Mouse (Mus musculus) forebrain, postnatal 0 days (tissue): ENCODE measurements around the gene Cebpzos. TPM values are rescaled to one million over a fixed set of nuclear protein-coding genes. Genes with fewer than 3 reads are reported as not detected.

Experiments
- ATAC-seq: fragments of 200-750 bp; cut with Nextera tagmentation; 2 replicates; pipeline ENCODE4 v1.8.0; 2017; ENCODE audit warnings: mild to moderate bottlenecking, moderate library complexity
- DNase-seq: peaks from one replicate; pipeline ENCODE4 v3.0.0-alpha.2; 2015
- H3K27ac ChIP-seq: fragments of 300-500 bp; sonication (generic); 2 replicates; pipeline ENCODE4 v1.5.1; 2014; ENCODE audit warnings: low read depth, mild to moderate bottlenecking, antibody characterized with exemption, low read length, moderate library complexity, mixed read lengths
- H3K27me3 ChIP-seq: fragments of 300-500 bp; sonication (generic); 2 replicates; pipeline ENCODE4 v1.6.1; 2014; ENCODE audit warnings: mild to moderate bottlenecking, low read length, mixed read lengths; ENCODE audit not compliant: insufficient read depth
- H3K36me3 ChIP-seq: fragments of 300-500 bp; sonication (generic); 2 replicates; pipeline ENCODE4 v1.6.1; 2014; ENCODE audit warnings: mild to moderate bottlenecking, moderate library complexity; ENCODE audit not compliant: insufficient read depth
- H3K4me1 ChIP-seq: fragments of 300-500 bp; sonication (generic); 2 replicates; pipeline ENCODE4 v1.6.1; 2014; ENCODE audit warnings: antibody characterized with exemption; ENCODE audit not compliant: insufficient read depth
- H3K4me2 ChIP-seq: fragments of 300-500 bp; sonication (generic); 2 replicates; pipeline ENCODE4 v1.6.1; 2014; ENCODE audit warnings: low read depth, mild to moderate bottlenecking, moderate library complexity
- H3K4me3 ChIP-seq: fragments of 300-500 bp; sonication (generic); 2 replicates; pipeline ENCODE4 v1.5.1; 2014; ENCODE audit warnings: low read depth, low read length, mixed read lengths
- H3K9ac ChIP-seq: fragments of 300-500 bp; sonication (generic); 2 replicates; pipeline ENCODE4 v1.6.1; 2014; ENCODE audit warnings: mild to moderate bottlenecking
- H3K9me3 ChIP-seq: fragments of 300-500 bp; sonication (generic); 2 replicates; pipeline ENCODE4 v1.6.1; 2016; ENCODE audit warnings: low read length
- CTCF ChIP-seq: sonication (generic); IDR thresholded peaks from 2 replicates; pipeline ENCODE4 v1.5.1; 2016; ENCODE audit warnings: antibody characterized with exemption, control low read depth, low read depth
- WGBS: fragments of 180-500 bp; shearing (Covaris S2); extraction: QIAGEN DNeasy Blood & Tissue Kit; methylation state at CpG from one replicate; pipeline ENCODE4 v1.1.7; 2014; 5-methylcytosine and 5-hydroxymethylcytosine counted together
- polyA plus RNA-seq: library from polyadenylated mRNA; unstranded; fragments of >200 nt; fragmentation: Nextera tagmentation; extraction: Ambion mirVana; gene quantifications from 2 replicates; pipeline ENCODE4 v1.2.1, GENCODE M21; 2015
- total RNA-seq: library from RNA; depleted of rRNA; stranded (reverse); fragments of >200 nt; gene quantifications from 2 replicates; pipeline ENCODE4 v1.2.3, GENCODE M21; 2014

Gene Cebpzos
- total and polyA plus RNA-seq, 2 experiments from 2014 or later: 40.1 to 127 TPM

GRCm38 (mm10) chr17:78938927-78939326, 22.6 kb downstream of the Cebpzos start:
- Histone ChIP-seq H3K27me3 (no peaks in the 10 kb centered on the region), H3K36me3 (peaks cover 35% of the 10 kb centered on the region), H3K9me3 (no peaks in the 10 kb centered on the region), H3K9ac (no peak overlapping the region), H3K4me2 (no peak overlapping the region), H3K27ac (no peak overlapping the region), H3K4me3 (no peak overlapping the region), H3K4me1 (no peaks in the 10 kb centered on the region)
- ATAC-seq (no peak), DNase-seq (no peak)
- 90% methylated on average over 4 of the region's 4 CpGs for WGBS
- TF ChIP-seq CTCF: no peak

DNA sequence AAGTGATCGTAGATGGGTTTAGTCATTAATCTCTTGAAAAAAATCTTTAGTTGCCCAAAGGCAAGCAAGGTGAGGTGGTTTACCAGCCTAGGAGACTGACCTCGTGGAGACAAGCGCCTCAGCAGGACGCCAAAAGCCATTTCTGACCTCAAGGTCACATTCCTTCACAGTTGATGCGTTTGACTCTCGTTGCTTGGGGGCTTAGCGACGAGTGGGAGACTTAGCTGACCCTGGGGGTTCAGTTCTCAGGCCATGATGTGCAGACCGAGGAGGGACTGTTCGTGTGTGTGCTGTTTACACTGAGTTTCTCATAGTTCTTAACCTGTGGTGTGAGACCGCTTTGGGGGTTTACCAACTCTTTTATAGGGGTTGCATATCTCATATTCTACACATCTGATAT, 26.3 kb downstream of the Cebpzos start:
- WGBS: 69% methylated on average over 11 of the region's 11 CpGs
- Histone ChIP-seq H3K4me1 (no peaks in the 10 kb centered on the region), H3K27ac (no peak overlapping the region), H3K9me3 (no peaks in the 10 kb centered on the region), H3K9ac (no peak overlapping the region), H3K4me3 (no peak overlapping the region), H3K36me3 (peaks cover 43% of the 10 kb centered on the region), H3K27me3 (no peaks in the 10 kb centered on the region), H3K4me2 (no peak overlapping the region)
- DNase-seq (no peak), ATAC-seq (no peak)
- no peak for TF ChIP-seq CTCF

GRCm38 (mm10) chr17:78951225-78951624, 34.9 kb downstream of the Cebpzos start:
- no peak for DNase-seq
- H3K4me1 ChIP-seq: no peaks in the 10 kb centered on the region
- H3K4me2 ChIP-seq: no peak overlapping the region
- no peak overlapping the region for H3K9ac ChIP-seq
- peaks cover 53% of the 10 kb centered on the region for H3K36me3 ChIP-seq
- no peak overlapping the region for H3K27ac ChIP-seq
- no peak overlapping the region for H3K4me3 ChIP-seq
- H3K27me3 ChIP-seq: no peaks in the 10 kb centered on the region
- 97% methylated on average over 5 of the region's 5 CpGs for WGBS
- no peaks in the 10 kb centered on the region for H3K9me3 ChIP-seq
- ATAC-seq: no peak
- no peak for TF ChIP-seq CTCF

- H3K9me3 ChIP-seq: no peaks in the 10 kb centered on the region
- ATAC-seq: no peak
- H3K4me2 ChIP-seq: no peak overlapping the region
- TF ChIP-seq CTCF: no peak
- H3K27ac ChIP-seq: no peak overlapping the region
- no peak overlapping the region for H3K4me3 ChIP-seq
- no peaks in the 10 kb centered on the region for H3K4me1 ChIP-seq
- H3K9ac ChIP-seq: no peak overlapping the region
- no peaks in the 10 kb centered on the region for H3K27me3 ChIP-seq
- no peak for DNase-seq
- H3K36me3 ChIP-seq: peaks cover 54% of the 10 kb centered on the region
- 90% methylated on average over 5 of the region's 5 CpGs for WGBS
Measured at GRCm38 (mm10) chr17:78952070-78952469, 35.8 kb downstream of the Cebpzos start.

GRCm38 (mm10) chr17:78953240-78953639, 36.9 kb downstream of the Cebpzos start:
- no peak overlapping the region for H3K4me2 ChIP-seq
- WGBS: 92% methylated on average over 8 of the region's 8 CpGs

DNA sequence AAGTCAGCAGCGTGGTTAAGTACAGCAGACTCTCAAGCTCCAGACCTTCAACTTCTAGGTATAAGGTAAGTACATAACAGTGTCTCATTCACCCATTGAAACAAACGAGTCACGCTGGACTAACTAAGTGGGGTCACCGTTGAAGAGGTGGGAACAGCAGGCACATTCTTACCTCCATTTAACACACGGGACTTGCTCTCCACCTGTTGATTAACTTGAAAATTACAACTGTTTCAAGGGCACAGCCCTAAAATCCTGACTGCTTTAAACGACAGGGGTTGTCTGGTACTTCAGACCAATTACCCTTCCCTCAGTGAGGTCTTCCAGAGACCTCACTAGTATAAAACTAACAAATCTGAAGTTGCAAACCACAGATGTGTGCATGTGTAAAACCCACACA, 43.2 kb downstream of the Cebpzos start:
- H3K27ac ChIP-seq: no peak overlapping the region
- 84% methylated on average over 6 of the region's 6 CpGs for WGBS
- ATAC-seq: no peak
- no peaks in the 10 kb centered on the region for H3K9me3 ChIP-seq
- no peak for DNase-seq
- H3K27me3 ChIP-seq: no peaks in the 10 kb centered on the region
- no peak overlapping the region for H3K4me2 ChIP-seq
- H3K9ac ChIP-seq: no peak overlapping the region
- no peaks in the 10 kb centered on the region for H3K4me1 ChIP-seq
- no peak overlapping the region for H3K4me3 ChIP-seq
- no peak for TF ChIP-seq CTCF
- peaks cover 41% of the 10 kb centered on the region for H3K36me3 ChIP-seq

More at GRCm38 (mm10) chr17:78953240-78953639, 36.9 kb downstream of the Cebpzos start:
- Histone ChIP-seq H3K4me3 (no peak overlapping the region), H3K27me3 (no peaks in the 10 kb centered on the region), H3K9ac (no peak overlapping the region), H3K4me1 (no peaks in the 10 kb centered on the region), H3K27ac (no peak overlapping the region), H3K9me3 (no peaks in the 10 kb centered on the region), H3K36me3 (peaks cover 46% of the 10 kb centered on the region)
- DNase-seq: no peak
- no peak for TF ChIP-seq CTCF
- no peak for ATAC-seq

GRCm38 (mm10) chr17:78964387-78964786, 48.1 kb downstream of the Cebpzos start:
- no peak overlapping the region for H3K27ac ChIP-seq
- peak; percentile 66 for ATAC-seq

More at GRCm38 (mm10) chr17:78964387-78964786, 48.1 kb downstream of the Cebpzos start:
- TF ChIP-seq CTCF: no peak
- H3K9me3 ChIP-seq: no peaks in the 10 kb centered on the region
- no peaks in the 10 kb centered on the region for H3K27me3 ChIP-seq
- H3K4me1 ChIP-seq: no peaks in the 10 kb centered on the region
- no peak overlapping the region for H3K4me3 ChIP-seq
- 62% methylated on average over 1 of the region's 1 CpGs for WGBS
- H3K9ac ChIP-seq: no peak overlapping the region
- H3K4me2 ChIP-seq: no peak overlapping the region
- peak; percentile 54 for DNase-seq
- H3K36me3 ChIP-seq: peaks cover 26% of the 10 kb centered on the region
